8 mouse cellular contexts compared by ENCODE assay signal in genomic region chrX:75415936-75416785, GRCm38 (mm10). TPM values are rescaled to one million over a fixed set of nuclear protein-coding genes. Genes with fewer than 3 reads are reported as not detected.
DNase-seq lines count a peak whose midpoint lies in the region; ATAC-seq lines count a peak whose summit lies in the region.

Gene Cmc4, minus strand, starts transcription at chrX:75416584.
Gene Mtcp1, minus strand, starts transcription at chrX:75416588.
Gene Brcc3, plus strand, starts transcription at chrX:75416628.

- peaks cover 51% of the 10 kb centered on the region for H3K79me2 ChIP-seq in macrophage (ENCODE audit: inconsistent target)

- whole genome bisulfite sequencing in hindbrain, embryonic 16.5 days = 19% methylated on average over 43 of the region's 52 CpGs
- WGBS in macrophage (ENCODE audit: missing documents) = 21% methylated on average over 46 of the region's 52 CpGs

- H3K4me3 ChIP-seq in hindbrain, embryonic 16.5 days (ENCODE audit: low read length) = peak within 1 kb of the TSS; percentile 52
- H3K4me3 ChIP-seq in macrophage (ENCODE audit: inconsistent target) = peak within 1 kb of the TSS; percentile 65

- ATAC-seq in hindbrain, embryonic 16.5 days = peak; percentile 100

- peak within 1 kb of the TSS; percentile 70 for H3K9ac ChIP-seq in hindbrain, embryonic 16.5 days (ENCODE audit: low read depth, low read length)

- H3K27me3 ChIP-seq in hindbrain, embryonic 16.5 days (replicated peaks; ENCODE audit: control insufficient read depth, insufficient read depth, low read length) = no peaks in the 10 kb centered on the region

- H3K4me1 ChIP-seq in hindbrain, embryonic 16.5 days (ENCODE audit: control insufficient read depth, insufficient read depth, low read depth, low read length) = no peaks in the 10 kb centered on the region

- peak within 1 kb of the TSS; percentile 56 for H3K4me2 ChIP-seq in hindbrain, embryonic 16.5 days (ENCODE audit: low read length)

- peak; percentile 90 for DNase-seq in T-cell, adult 2 months (ENCODE audit: low spot score)
- DNase-seq in cerebellum, postnatal 36 days = peak; percentile 83 to 85
- peak; percentile 85 to 88 for DNase-seq in frontal cortex, postnatal 36 days (ENCODE audit: low spot score in 2 of 2)
- DNase-seq in left cerebral cortex, adult 18-20 months (ENCODE audit: low spot score in 2 of 2) = peak; percentile 80 to 85
- peak; percentile 90 for DNase-seq in right cerebral cortex, adult 18-20 months
- DNase-seq in urinary bladder, postnatal 10 days (ENCODE audit: low spot score) = peak; percentile 20

- no peaks in the 10 kb centered on the region for H3K36me3 ChIP-seq in hindbrain, embryonic 16.5 days (ENCODE audit: control insufficient read depth, insufficient read depth, low read length)
- no peaks in the 10 kb centered on the region for H3K36me3 ChIP-seq in macrophage (ENCODE audit: inconsistent target)

- H3K9me3 ChIP-seq in hindbrain, embryonic 16.5 days (ENCODE audit: control insufficient read depth, low read length) = no peaks in the 10 kb centered on the region

- H3K27ac ChIP-seq in hindbrain, embryonic 16.5 days (ENCODE audit: low read depth, low read length) = peak within 1 kb of the TSS; percentile 83
- peak within 1 kb of the TSS; percentile 61 for H3K27ac ChIP-seq in macrophage

RNA-seq across cellular contexts. Expression of gene Cmc4, which starts in this region (rescaled TPM):
- 24.7 and 27.9 TPM in 2 replicates for polyA plus RNA-seq in hindbrain, embryonic 16.5 days (2015; fragmentation: Nextera tagmentation; extraction: Ambion mirVana)
- 10 to 100 TPM; 11.9 to 13.1 TPM for total RNA-seq in left cerebral cortex, adult 18-20 months (2021)
- 10 to 100 TPM in 22 of 26 experiments, 1 to 10 TPM in 4; 5.5 to 76.0 (median 25.9) TPM for total RNA-seq in macrophage (2018; cell fraction: chromatin; rRNA removed)
- 10 to 100 TPM; 11.1 to 26.7 (median 18.1) TPM for total RNA-seq in macrophage (2018; cell fraction: cytosol; rRNA removed)
- 10 to 100 TPM; 12.3 to 66.2 (median 33.9) TPM for total RNA-seq in macrophage (2018; cell fraction: nucleus; rRNA removed)
- 10.3 to 27.7 TPM (median 17.2 TPM) in 3 replicates for polyA plus RNA-seq in macrophage (2018)

RNA-seq across cellular contexts. Expression of gene Mtcp1, which starts in this region (rescaled TPM):
- polyA plus RNA-seq in hindbrain, embryonic 16.5 days (2015; fragmentation: Nextera tagmentation; extraction: Ambion mirVana) = 4.5 and 5.8 TPM in 2 replicates
- 1 to 10 TPM; 7.2 to 9.2 TPM for total RNA-seq in left cerebral cortex, adult 18-20 months (2021)
- total RNA-seq in macrophage (2018; cell fraction: chromatin; rRNA removed) = 100 to 1,000 TPM in 2 of 26 experiments, 10 to 100 TPM in 23, 1 to 10 TPM in 1; 8.0 to 125 (median 51.4) TPM
- total RNA-seq in macrophage (2018; cell fraction: cytosol; rRNA removed) = 1 to 10 TPM; 2.0 to 8.9 (median 3.8) TPM
- total RNA-seq in macrophage (2018; cell fraction: nucleus; rRNA removed) = 100 to 1,000 TPM in 4 of 26 experiments, 10 to 100 TPM in 22; 17.2 to 129 (median 56.2) TPM
- 4.4 to 12.2 TPM (median 7.3 TPM) in 3 replicates for polyA plus RNA-seq in macrophage (2018)

RNA-seq across cellular contexts. Expression of gene Brcc3, which starts in this region (rescaled TPM):
- polyA plus RNA-seq in hindbrain, embryonic 16.5 days (2015; fragmentation: Nextera tagmentation; extraction: Ambion mirVana) = 46.5 and 51.7 TPM in 2 replicates
- total RNA-seq in left cerebral cortex, adult 18-20 months (2021) = 10 to 100 TPM; 39.5 to 42.1 TPM
- total RNA-seq in macrophage (2018; cell fraction: chromatin; rRNA removed) = 100 to 1,000 TPM in 4 of 26 experiments, 10 to 100 TPM in 22; 14.6 to 118 (median 60.3) TPM
- total RNA-seq in macrophage (2018; cell fraction: cytosol; rRNA removed) = 10 to 100 TPM; 12.2 to 35.7 (median 20.9) TPM
- 10 to 100 TPM; 10.3 to 78.0 (median 32.3) TPM for total RNA-seq in macrophage (2018; cell fraction: nucleus; rRNA removed)
- polyA plus RNA-seq in macrophage (2018) = 19.2 to 51.9 TPM (median 20.4 TPM) in 3 replicates

Comparison
In these comparisons a context has a peak if more than half of its experiments do, and no peak if none do; other contexts are left out.
1. Peak in every context shown above with its lines: DNase-seq, ATAC-seq, H3K4me3 ChIP-seq and H3K27ac ChIP-seq.
2. DNase-seq: peak in every context shown above with its lines; median percentile 90 in T-cell, adult 2 months; 90 in right cerebral cortex, adult 18-20 months; 86 in frontal cortex, postnatal 36 days; 84 in cerebellum, postnatal 36 days; 82 in left cerebral cortex, adult 18-20 months; 20 in urinary bladder, postnatal 10 days.